Mouse (Mus musculus) liver, embryonic 14.5 days (tissue): Measurements from ENCODE around the gene Rpl18.

Experiments used
- CTCF ChIP-seq: IDR thresholded peaks from 2 replicates; pipeline ENCODE4 v1.5.1; 2016; ENCODE audit warnings: antibody characterized with exemption, low read depth, control low read depth
- EP300 ChIP-seq: IDR thresholded peaks from 2 replicates; pipeline ENCODE4 v1.6.1; 2016; ENCODE audit warnings: antibody characterized with exemption, low read depth

DNA sequence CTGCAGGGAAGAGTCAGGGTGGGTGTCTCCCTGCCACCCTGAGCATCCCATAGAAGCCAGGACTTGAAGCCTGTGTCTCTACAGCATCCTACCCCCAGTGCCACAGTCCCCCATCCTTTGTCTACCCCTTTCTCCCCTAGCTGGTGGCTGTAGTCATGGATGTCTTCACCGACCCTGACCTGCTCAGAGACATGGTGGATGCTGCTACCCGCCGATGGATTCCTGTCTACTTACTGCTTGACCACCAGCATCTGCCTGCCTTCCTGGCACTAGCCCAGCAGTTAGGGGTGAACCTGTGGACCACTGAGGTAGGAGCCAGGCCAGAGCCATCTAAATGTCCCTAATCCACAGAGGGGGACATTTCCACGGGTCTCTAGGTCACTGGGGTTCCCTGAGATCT is 8.0 kb downstream of the Rpl18 start:
- no peak for TF ChIP-seq CTCF
- no peak for TF ChIP-seq EP300
